Mouse (Mus musculus): ENCODE measurements around the gene Rpl9-ps1. TPM values are rescaled to one million over a fixed set of nuclear protein-coding genes. Genes with fewer than 3 reads are reported as not detected.

Rpl9-ps1 gene
- total and polyA plus RNA-seq, 3 experiments: not detected

GRCm38 (mm10) chr11:83595669-83596455 lies 49.6 kb downstream of the Rpl9-ps1 start:
- Histone ChIP-seq H3K4me3 (no peak overlapping the region), H3K27me3 (ENCODE audit: control insufficient read depth, insufficient read depth, low read length) (no peaks in the 10 kb centered on the region), H3K79me2 (replicated peaks; ENCODE audit: control insufficient read depth, insufficient read depth, low read length) (no peaks in the 10 kb centered on the region), H3K27ac (no peak overlapping the region), H3K9ac (ENCODE audit: low read depth, low read length) (no peak overlapping the region), H3K4me1 (ENCODE audit: control insufficient read depth, insufficient read depth, low read length) (no peaks in the 10 kb centered on the region), H3K36me3 (ENCODE audit: control insufficient read depth, insufficient read depth, low read length) (no peaks in the 10 kb centered on the region)
- intact Hi-C loops (cut with DNase I): no loop called here
- WGBS: 79% methylated on average over 7 of the region's 7 CpGs
- no peak for DNase-seq
- TF ChIP-seq CTCF (IDR thresholded peaks at IDR 0.05): no peak
- no peak for TF ChIP-seq POLR2A (IDR thresholded peaks at IDR 0.05; ENCODE audit: insufficient read depth, low read depth, low read length)
- TF ChIP-seq EP300 (IDR thresholded peaks at IDR 0.05; ENCODE audit: insufficient read depth, low read depth, low read length): no peak

Other genes starting within 250 kb of the Rpl9-ps1 start
- 10 to 100 TPM; 61.9 to 77.8 TPM for gene Rasl10b, start 236.5 kb downstream of the Rpl9-ps1 start, total RNA-seq (2021)
- gene Rasl10b, start 236.5 kb downstream of the Rpl9-ps1 start, polyA plus RNA-seq (2012; rRNA removed): 70.8 and 71.6 TPM in 2 replicates
- gene Gas2l2, start 216.2 kb downstream of the Rpl9-ps1 start, total RNA-seq (2021): not detected
- 0.10 TPM in 1 of 2 replicates, not detected in the other for gene Gas2l2, start 216.2 kb downstream of the Rpl9-ps1 start, polyA plus RNA-seq (2012; rRNA removed)
- not detected for gene 1700020L24Rik, start 207.9 kb downstream of the Rpl9-ps1 start, total RNA-seq (2021)
- 0.27 TPM in 1 of 2 replicates, not detected in the other for gene 1700020L24Rik, start 207.9 kb downstream of the Rpl9-ps1 start, polyA plus RNA-seq (2012; rRNA removed)
- gene Mmp28, start 182.6 kb downstream of the Rpl9-ps1 start, total RNA-seq (2021): 1 to 10 TPM; 4.7 to 4.9 TPM
- 3.3 and 4.4 TPM in 2 replicates for gene Mmp28, start 182.6 kb downstream of the Rpl9-ps1 start, polyA plus RNA-seq (2012; rRNA removed)
- gene Taf15, start 172.5 kb downstream of the Rpl9-ps1 start, total RNA-seq (2021): 10 to 100 TPM; 34.2 to 39.6 TPM
- 9.1 and 15.2 TPM in 2 replicates for gene Taf15, start 172.5 kb downstream of the Rpl9-ps1 start, polyA plus RNA-seq (2012; rRNA removed)
- gene Heatr9, start 123.4 kb downstream of the Rpl9-ps1 start, total RNA-seq (2021): not detected
- not detected in 2 replicates for gene Heatr9, start 123.4 kb downstream of the Rpl9-ps1 start, polyA plus RNA-seq (2012; rRNA removed)
- under 1 TPM in 1 of 2 experiments, not detected in 1; 0.80 TPM for gene Ccl5, start 115.1 kb downstream of the Rpl9-ps1 start, total RNA-seq (2021)
- gene Ccl5, start 115.1 kb downstream of the Rpl9-ps1 start, polyA plus RNA-seq (2012; rRNA removed): 2.5 and 20.2 TPM in 2 replicates
- gene Ccl9, start 67.0 kb downstream of the Rpl9-ps1 start, total RNA-seq (2021): 10 to 100 TPM; 12.6 to 13.7 TPM
- 4.3 and 6.7 TPM in 2 replicates for gene Ccl9, start 67.0 kb downstream of the Rpl9-ps1 start, polyA plus RNA-seq (2012; rRNA removed)
- 10 to 100 TPM; 21.5 to 25.4 TPM for gene Ccl6, start 52.5 kb downstream of the Rpl9-ps1 start, total RNA-seq (2021)
- 13.0 and 14.1 TPM in 2 replicates for gene Ccl6, start 52.5 kb downstream of the Rpl9-ps1 start, polyA plus RNA-seq (2012; rRNA removed)
- not detected for gene Ccl3, start 3.7 kb upstream of the Rpl9-ps1 start, total RNA-seq (2021)
- gene Ccl3, start 3.7 kb upstream of the Rpl9-ps1 start, polyA plus RNA-seq (2012; rRNA removed): 0.59 and 0.92 TPM in 2 replicates
- gene Ccl4, start 17.0 kb upstream of the Rpl9-ps1 start, total RNA-seq (2021): not detected
- gene Ccl4, start 17.0 kb upstream of the Rpl9-ps1 start, polyA plus RNA-seq (2012; rRNA removed): 0.61 and 1.00 TPM in 2 replicates
- 1 to 10 TPM; 4.3 to 4.5 TPM for gene Wfdc17, start 58.4 kb upstream of the Rpl9-ps1 start, total RNA-seq (2021)
- 7.1 and 9.0 TPM in 2 replicates for gene Wfdc17, start 58.4 kb upstream of the Rpl9-ps1 start, polyA plus RNA-seq (2012; rRNA removed)
- gene Wfdc18, start 63.4 kb upstream of the Rpl9-ps1 start, total RNA-seq (2021): not detected
- not detected in 2 replicates for gene Wfdc18, start 63.4 kb upstream of the Rpl9-ps1 start, polyA plus RNA-seq (2012; rRNA removed)
- not detected for gene Wfdc21, start 101.3 kb upstream of the Rpl9-ps1 start, total RNA-seq (2021)
- 1.3 and 2.8 TPM in 2 replicates for gene Wfdc21, start 101.3 kb upstream of the Rpl9-ps1 start, polyA plus RNA-seq (2012; rRNA removed)
- gene Heatr6, start 108.1 kb upstream of the Rpl9-ps1 start, total RNA-seq (2021): 1 to 10 TPM; 6.3 TPM
- gene Heatr6, start 108.1 kb upstream of the Rpl9-ps1 start, polyA plus RNA-seq (2012; rRNA removed): 5.4 and 8.4 TPM in 2 replicates
- gene Hnf1b, start 204.4 kb upstream of the Rpl9-ps1 start, total RNA-seq (2021): not detected
- 0.33 TPM in 1 of 2 replicates, not detected in the other for gene Hnf1b, start 204.4 kb upstream of the Rpl9-ps1 start, polyA plus RNA-seq (2012; rRNA removed)

Measured in heart, adult 2 months (tissue).